Mouse (Mus musculus) hindbrain, embryonic 16.5 days (tissue): ENCODE data around the gene Pogz. TPM values are rescaled to one million over a fixed set of nuclear protein-coding genes. Genes with fewer than 3 reads are reported as not detected.

Source experiments
- ATAC-seq: fragments of 200-750 bp; cut with Nextera tagmentation; 2 replicates; pipeline ENCODE4 v1.8.0; 2017; ENCODE audit warnings: moderate TSS enrichment, moderate library complexity
- H3K27ac ChIP-seq: fragments of 300-500 bp; sonication (generic); 2 replicates; pipeline ENCODE4 v1.5.1; 2014; ENCODE audit warnings: low read depth, mild to moderate bottlenecking, control low read depth, low read length, moderate library complexity
- H3K27me3 ChIP-seq: fragments of 300-500 bp; sonication (generic); replicated peaks from 2 replicates; pipeline ENCODE4 v1.6.1; 2014; ENCODE audit warnings: low read length; ENCODE audit not compliant: control insufficient read depth, insufficient read depth
- H3K36me3 ChIP-seq: fragments of 300-500 bp; sonication (generic); 2 replicates; pipeline ENCODE4 v1.6.1; 2014; ENCODE audit warnings: mild to moderate bottlenecking, low read length, moderate library complexity, mixed read lengths; ENCODE audit not compliant: control insufficient read depth, insufficient read depth
- H3K4me1 ChIP-seq: fragments of 300-500 bp; sonication (generic); 2 replicates; pipeline ENCODE4 v1.6.1; 2014; ENCODE audit warnings: low read depth, low read length; ENCODE audit not compliant: control insufficient read depth, insufficient read depth
- H3K4me2 ChIP-seq: fragments of 300-500 bp; sonication (generic); 2 replicates; pipeline ENCODE4 v1.6.1; 2014; ENCODE audit warnings: mild to moderate bottlenecking, low read length, control low read depth, moderate library complexity
- H3K4me3 ChIP-seq: fragments of 300-500 bp; sonication (generic); 2 replicates; pipeline ENCODE4 v1.5.1; 2014; ENCODE audit warnings: mild to moderate bottlenecking, low read length, control low read depth, moderate library complexity
- H3K9ac ChIP-seq: fragments of 300-500 bp; sonication (generic); 2 replicates; pipeline ENCODE4 v1.6.1; 2014; ENCODE audit warnings: low read depth, mild to moderate bottlenecking, control low read depth, low read length, moderate library complexity
- H3K9me3 ChIP-seq: fragments of 300-500 bp; sonication (generic); 2 replicates; pipeline ENCODE4 v1.6.1; 2014; ENCODE audit warnings: mild to moderate bottlenecking, low read length, moderate library complexity; ENCODE audit not compliant: control insufficient read depth
- WGBS: fragments of 180-500 bp; shearing (Covaris S2); extraction: QIAGEN DNeasy Blood & Tissue Kit; methylation state at CpG from one replicate; pipeline ENCODE4 v1.1.7; 2014; 5-methylcytosine and 5-hydroxymethylcytosine counted together
- polyA plus RNA-seq: library from polyadenylated mRNA; unstranded; fragments of >200 nt; fragmentation: Nextera tagmentation; extraction: Ambion mirVana; gene quantifications from 2 replicates; pipeline ENCODE4 v1.2.1, GENCODE M21; 2015

Pogz gene
- polyA plus RNA-seq, 1 experiment from 2014 or later = 16.4 TPM

DNA sequence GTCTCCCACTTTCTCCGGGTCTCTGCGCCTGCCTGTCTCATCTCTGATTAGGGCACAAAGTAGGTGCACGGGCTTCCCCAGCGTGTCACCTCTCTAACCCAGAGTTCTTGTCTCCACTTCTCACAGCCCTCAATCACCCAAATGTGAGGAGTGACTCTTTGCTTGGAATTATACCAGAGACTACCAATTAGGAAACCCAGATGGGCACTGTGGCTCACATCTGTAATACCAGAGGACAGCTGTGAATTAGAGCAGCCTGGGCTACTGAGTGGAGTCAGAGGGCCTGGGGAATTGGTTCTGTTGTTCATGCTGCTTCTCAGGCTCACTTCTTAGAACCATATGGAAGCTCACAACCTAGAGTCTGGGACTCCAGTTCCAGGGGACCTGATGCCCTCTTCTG is 32.4 kb upstream of the Pogz start:
- no peak for ATAC-seq
- Histone ChIP-seq H3K27ac (no peak overlapping the region), H3K27me3 (no peaks in the 10 kb centered on the region), H3K9ac (no peak overlapping the region), H3K4me1 (peaks cover 6% of the 10 kb centered on the region; the same call in 1 of the 2 replicates), H3K36me3 (no peaks in the 10 kb centered on the region), H3K4me3 (no peak overlapping the region), H3K4me2 (no peak overlapping the region), H3K9me3 (no peaks in the 10 kb centered on the region)
- 90% methylated on average over 4 of the region's 4 CpGs for WGBS

- H3K4me2 ChIP-seq = no peak overlapping the region
- peaks cover 6% of the 10 kb centered on the region; the same call in 1 of the 2 replicates for H3K4me1 ChIP-seq
- no peak overlapping the region for H3K27ac ChIP-seq
- no peaks in the 10 kb centered on the region for H3K9me3 ChIP-seq
- no peak overlapping the region for H3K4me3 ChIP-seq
- no peaks in the 10 kb centered on the region for H3K27me3 ChIP-seq
- H3K9ac ChIP-seq = no peak overlapping the region
- WGBS = 93% methylated on average over 1 of the region's 1 CpGs
- ATAC-seq = no peak
- H3K36me3 ChIP-seq = no peaks in the 10 kb centered on the region
Observed at GRCm38 (mm10) chr3:94808296-94808695, 29.1 kb upstream of the Pogz start.

DNA sequence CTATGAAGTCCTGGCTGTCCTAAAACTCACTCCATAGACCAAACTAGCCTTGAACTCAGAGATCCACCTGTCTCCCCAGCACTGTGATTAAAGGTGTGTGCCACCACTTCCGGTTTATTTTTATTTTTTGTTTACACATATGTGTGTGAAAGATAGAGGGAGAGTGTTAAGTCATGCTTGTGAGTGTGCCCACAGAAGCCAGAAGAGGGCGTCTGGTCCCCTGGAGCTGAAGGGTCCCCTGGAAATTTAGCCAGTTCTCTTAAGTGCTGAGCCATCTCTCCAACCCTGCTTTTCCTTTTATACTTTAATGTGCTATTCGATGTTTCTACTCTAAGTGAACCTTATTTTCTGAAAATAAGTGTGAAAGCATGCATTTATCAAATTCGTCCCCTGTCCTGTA is 25.7 kb upstream of the Pogz start:
- Histone ChIP-seq H3K27ac (no peak overlapping the region), H3K36me3 (no peaks in the 10 kb centered on the region), H3K9ac (no peak overlapping the region), H3K4me1 (no peaks in the 10 kb centered on the region), H3K9me3 (no peaks in the 10 kb centered on the region), H3K27me3 (no peaks in the 10 kb centered on the region), H3K4me2 (0 out of 2 replicates have a peak overlapping the region, but pooled peaks have one; percentile 0), H3K4me3 (no peak overlapping the region)
- WGBS = 26% methylated on average over 4 of the region's 4 CpGs
- ATAC-seq = 0 out of 2 replicates have a peak, but pooled peaks have one; percentile 24

DNA sequence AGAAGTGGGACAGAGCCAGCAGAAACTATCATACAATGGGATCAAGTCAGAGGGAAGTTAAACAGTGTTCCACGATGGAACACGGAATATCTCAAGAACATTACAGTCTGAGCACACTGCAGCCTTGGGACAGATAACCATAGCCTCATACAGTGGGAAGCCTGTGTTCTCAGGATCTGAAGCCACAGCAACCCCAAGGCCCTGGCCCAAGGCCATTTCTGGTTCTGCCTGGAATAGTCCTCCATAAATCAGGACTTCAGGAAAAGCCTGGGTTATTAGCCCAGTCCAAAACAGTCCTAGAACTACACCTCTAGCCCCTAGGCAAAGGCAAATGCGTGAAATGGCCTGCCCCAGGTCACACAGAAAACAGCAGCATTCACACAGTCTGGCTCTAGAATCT is 23.7 kb upstream of the Pogz start:
- ATAC-seq = no peak
- H3K27me3 ChIP-seq = no peaks in the 10 kb centered on the region
- H3K4me3 ChIP-seq = no peak overlapping the region
- H3K36me3 ChIP-seq = no peaks in the 10 kb centered on the region
- no peak overlapping the region for H3K27ac ChIP-seq
- H3K9ac ChIP-seq = no peak overlapping the region
- WGBS = 93% methylated on average over 3 of the region's 3 CpGs
- H3K4me1 ChIP-seq = no peaks in the 10 kb centered on the region
- H3K9me3 ChIP-seq = no peaks in the 10 kb centered on the region
- H3K4me2 ChIP-seq = no peak overlapping the region

DNA sequence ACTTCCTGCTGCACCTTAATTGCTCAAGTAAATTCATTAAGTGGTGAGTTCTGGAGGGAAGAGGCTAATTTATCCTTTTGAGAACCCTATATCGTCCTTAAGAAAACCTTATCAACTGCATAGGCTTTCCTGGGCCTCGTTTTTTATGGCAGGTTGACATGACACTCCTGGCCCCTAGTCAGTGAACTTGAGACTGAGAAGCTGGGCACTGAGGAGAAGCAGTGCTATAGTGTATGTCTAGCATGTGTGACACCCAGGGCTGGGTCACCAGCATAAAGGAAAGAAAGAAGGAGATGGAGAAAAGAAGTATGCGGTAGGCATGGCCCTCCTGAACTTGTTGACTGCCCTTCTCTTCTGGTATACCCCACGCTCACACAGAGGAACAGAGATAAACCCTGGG is 23.3 kb upstream of the Pogz start:
- no peak for ATAC-seq
- 81% methylated on average over 4 of the region's 4 CpGs for WGBS
- H3K4me2 ChIP-seq = no peak overlapping the region

DNA sequence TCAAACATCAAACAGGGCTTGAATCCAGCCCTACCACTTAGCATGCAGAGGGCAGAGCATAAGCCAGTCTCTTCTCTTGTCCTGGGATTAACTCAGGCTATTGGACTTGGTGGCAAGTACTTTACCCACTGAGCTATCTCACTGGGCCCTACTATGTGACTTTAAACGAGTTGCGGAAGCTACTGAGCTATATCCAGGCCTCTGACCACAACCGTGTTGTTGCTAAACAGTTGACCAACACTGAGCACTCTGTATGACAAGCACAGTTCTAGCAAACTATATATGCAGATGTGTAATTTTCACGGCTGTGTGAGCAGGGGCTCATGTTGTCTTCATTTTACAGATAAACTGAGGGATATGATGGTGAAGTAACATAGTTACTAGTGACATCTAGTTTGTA is 22.7 kb upstream of the Pogz start:
- Histone ChIP-seq H3K4me1 (no peaks in the 10 kb centered on the region), H3K36me3 (no peaks in the 10 kb centered on the region), H3K4me2 (no peak overlapping the region), H3K9me3 (no peaks in the 10 kb centered on the region), H3K4me3 (no peak overlapping the region), H3K27me3 (no peaks in the 10 kb centered on the region), H3K27ac (no peak overlapping the region), H3K9ac (no peak overlapping the region)
- WGBS = 81% methylated on average over 4 of the region's 4 CpGs
- no peak for ATAC-seq

More for the DNA sequence above, 23.3 kb upstream of the Pogz start:
- H3K4me1 ChIP-seq = no peaks in the 10 kb centered on the region
- H3K4me3 ChIP-seq = no peak overlapping the region
- H3K9me3 ChIP-seq = no peaks in the 10 kb centered on the region
- no peaks in the 10 kb centered on the region for H3K27me3 ChIP-seq
- no peak overlapping the region for H3K9ac ChIP-seq
- no peaks in the 10 kb centered on the region for H3K36me3 ChIP-seq
- no peak overlapping the region for H3K27ac ChIP-seq

GRCm38 (mm10) chr3:94815603-94816002 is 21.8 kb upstream of the Pogz start:
- Histone ChIP-seq H3K36me3 (no peaks in the 10 kb centered on the region), H3K4me3 (no peak overlapping the region), H3K9me3 (no peaks in the 10 kb centered on the region), H3K27me3 (no peaks in the 10 kb centered on the region), H3K9ac (no peak overlapping the region), H3K4me1 (no peaks in the 10 kb centered on the region), H3K27ac (no peak overlapping the region), H3K4me2 (no peak overlapping the region)
- no peak for ATAC-seq

GRCm38 (mm10) chr3:94817731-94818130 is 19.6 kb upstream of the Pogz start:
- H3K4me2 ChIP-seq = no peak overlapping the region
- 81% methylated on average over 2 of the region's 2 CpGs for WGBS
- no peak for ATAC-seq
- no peaks in the 10 kb centered on the region for H3K9me3 ChIP-seq
- H3K9ac ChIP-seq = no peak overlapping the region
- no peaks in the 10 kb centered on the region for H3K4me1 ChIP-seq
- H3K27me3 ChIP-seq = no peaks in the 10 kb centered on the region
- no peak overlapping the region for H3K27ac ChIP-seq
- H3K4me3 ChIP-seq = no peak overlapping the region
- H3K36me3 ChIP-seq = no peaks in the 10 kb centered on the region

- Histone ChIP-seq H3K4me2 (no peak overlapping the region), H3K9ac (no peak overlapping the region), H3K27ac (no peak overlapping the region), H3K27me3 (no peaks in the 10 kb centered on the region), H3K4me3 (no peak overlapping the region), H3K9me3 (no peaks in the 10 kb centered on the region), H3K36me3 (no peaks in the 10 kb centered on the region), H3K4me1 (no peaks in the 10 kb centered on the region)
- WGBS = 76% methylated on average over 23 of the region's 24 CpGs
- ATAC-seq = no peak
Observed at GRCm38 (mm10) chr3:94819452-94820425, 17.6 kb upstream of the Pogz start.
